Mouse (Mus musculus) midbrain, embryonic 10.5 days (tissue): Measurements from ENCODE around the gene Sumf1. TPM values are rescaled to one million over a fixed set of nuclear protein-coding genes. Genes with fewer than 3 reads are reported as not detected.

Experiments
- DNase-seq: peaks from one replicate; pipeline ENCODE4 v3.0.0-alpha.2; 2017; ENCODE audit warnings: low spot score
- H3K27ac ChIP-seq: fragments of 300-500 bp; sonication (generic); replicated peaks from 2 replicates; pipeline ENCODE4 v1.5.1; 2016; ENCODE audit warnings: mild to moderate bottlenecking
- H3K27me3 ChIP-seq: fragments of 300-500 bp; sonication (generic); 2 replicates; pipeline ENCODE4 v1.6.1; 2016; ENCODE audit warnings: low read depth, mild to moderate bottlenecking; ENCODE audit not compliant: poor library complexity, severe bottlenecking
- H3K36me3 ChIP-seq: fragments of 300-500 bp; sonication (generic); 2 replicates; pipeline ENCODE4 v1.6.1; 2016; ENCODE audit warnings: mild to moderate bottlenecking, moderate library complexity
- H3K4me1 ChIP-seq: fragments of 300-500 bp; sonication (generic); 2 replicates; pipeline ENCODE4 v1.6.1; 2016
- H3K4me3 ChIP-seq: fragments of 300-500 bp; sonication (generic); 2 replicates; pipeline ENCODE4 v1.5.1; 2016; ENCODE audit warnings: mild to moderate bottlenecking, moderate library complexity
- H3K9me3 ChIP-seq: fragments of 300-500 bp; sonication (generic); replicated peaks from 2 replicates; pipeline ENCODE4 v1.6.1; 2016; ENCODE audit warnings: mild to moderate bottlenecking
- WGBS: fragments of 180-500 bp; shearing (Covaris S2); methylation state at CpG from one replicate; pipeline ENCODE4 v1.1.7; 2016; 5-methylcytosine and 5-hydroxymethylcytosine counted together
- polyA plus RNA-seq: library from polyadenylated mRNA; unstranded; fragments of >200 nt; fragmentation: Nextera tagmentation; extraction: Ambion mirVana; gene quantifications from 2 replicates; pipeline ENCODE4 v1.2.1, GENCODE M21; 2016

Gene Sumf1
- polyA plus RNA-seq, 1 experiment from 2014 or later = 11.4 TPM

- H3K9me3 ChIP-seq = no peaks in the 10 kb centered on the region
- H3K4me1 ChIP-seq = 0 out of 2 replicates have a peak, but pooled peaks cover 5% of the 10 kb centered on the region
- peaks cover 8% of the 10 kb centered on the region; the same call in 1 of the 2 replicates for H3K36me3 ChIP-seq
- 66% methylated on average over 5 of the region's 5 CpGs for WGBS
- H3K27me3 ChIP-seq = no peaks in the 10 kb centered on the region
- H3K4me3 ChIP-seq = no peak overlapping the region
- no peak for DNase-seq
- no peak overlapping the region for H3K27ac ChIP-seq
Observed at GRCm38 (mm10) chr6:108222435-108222834, 37.1 kb upstream of the Sumf1 start.

- DNase-seq = no peak
- H3K36me3 ChIP-seq = peaks cover 8% of the 10 kb centered on the region; the same call in 1 of the 2 replicates
- H3K27me3 ChIP-seq = no peaks in the 10 kb centered on the region
- no peak overlapping the region for H3K4me3 ChIP-seq
- no peaks in the 10 kb centered on the region for H3K9me3 ChIP-seq
- no peak overlapping the region for H3K27ac ChIP-seq
- H3K4me1 ChIP-seq = peaks cover 26% of the 10 kb centered on the region
- WGBS = 83% methylated on average over 3 of the region's 3 CpGs
Observed at GRCm38 (mm10) chr6:108217987-108218386, 32.6 kb upstream of the Sumf1 start.

- Histone ChIP-seq H3K4me1 (peaks cover 30% of the 10 kb centered on the region), H3K36me3 (peaks cover 8% of the 10 kb centered on the region; the same call in 1 of the 2 replicates), H3K27me3 (peaks cover under 1% of the 10 kb centered on the region; the same call in 1 of the 2 replicates), H3K27ac (no peak overlapping the region), H3K9me3 (no peaks in the 10 kb centered on the region), H3K4me3 (no peak overlapping the region)
- no peak for DNase-seq
- 91% methylated on average over 8 of the region's 8 CpGs for WGBS
Observed at GRCm38 (mm10) chr6:108216832-108217231, 31.4 kb upstream of the Sumf1 start.

GRCm38 (mm10) chr6:108216091-108216490, 30.7 kb upstream of the Sumf1 start:
- Histone ChIP-seq H3K27me3 (peaks cover 8% of the 10 kb centered on the region; the same call in 1 of the 2 replicates), H3K9me3 (no peaks in the 10 kb centered on the region), H3K4me1 (peaks cover 37% of the 10 kb centered on the region), H3K36me3 (peaks cover 8% of the 10 kb centered on the region; the same call in 1 of the 2 replicates), H3K4me3 (no peak overlapping the region), H3K27ac (no peak overlapping the region)
- DNase-seq = no peak
- WGBS = 70% methylated on average over 5 of the region's 5 CpGs

- WGBS = 13% methylated on average over 10 of the region's 10 CpGs
- Histone ChIP-seq H3K4me3 (peak overlapping the region; percentile 73), H3K36me3 (peaks cover 6% of the 10 kb centered on the region; the same call in 1 of the 2 replicates)
Observed at GRCm38 (mm10) chr6:108214294-108214925, 29.0 kb upstream of the Sumf1 start.

GRCm38 (mm10) chr6:108213481-108214293, 28.3 kb upstream of the Sumf1 start:
- WGBS = under 1% methylated on average over 29 of the region's 29 CpGs

More at GRCm38 (mm10) chr6:108214294-108214925, 29.0 kb upstream of the Sumf1 start:
- no peaks in the 10 kb centered on the region for H3K9me3 ChIP-seq
- DNase-seq = no peak
- peaks cover 41% of the 10 kb centered on the region for H3K4me1 ChIP-seq
- no peak overlapping the region for H3K27ac ChIP-seq
- peaks cover 8% of the 10 kb centered on the region; the same call in 1 of the 2 replicates for H3K27me3 ChIP-seq

GRCm38 (mm10) chr6:108212881-108213295, 27.5 kb upstream of the Sumf1 start, which contains the start of gene Itpr1:
Gene Itpr1 (plus strand): TSS chr6:108213096.
- Histone ChIP-seq H3K4me1 (peaks cover 37% of the 10 kb centered on the region), H3K36me3 (peaks cover 1% of the 10 kb centered on the region; the same call in 1 of the 2 replicates), H3K4me3 (peak within 1 kb of the TSS; percentile 73), H3K27ac (peak within 1 kb of the TSS; percentile 83), H3K27me3 (peaks cover 8% of the 10 kb centered on the region; the same call in 1 of the 2 replicates), H3K9me3 (no peaks in the 10 kb centered on the region)
- under 1% methylated on average over 27 of the region's 27 CpGs for WGBS
- peak; percentile 97 for DNase-seq

More at GRCm38 (mm10) chr6:108213481-108214293, 28.3 kb upstream of the Sumf1 start:
- peaks cover 41% of the 10 kb centered on the region for H3K4me1 ChIP-seq
- H3K36me3 ChIP-seq = peaks cover 6% of the 10 kb centered on the region; the same call in 1 of the 2 replicates
- H3K9me3 ChIP-seq = no peaks in the 10 kb centered on the region
- peak overlapping the region; percentile 83 for H3K27ac ChIP-seq
- peak overlapping the region; percentile 73 for H3K4me3 ChIP-seq
- peak; percentile 33 for DNase-seq
- H3K27me3 ChIP-seq = peaks cover 8% of the 10 kb centered on the region; the same call in 1 of the 2 replicates

GRCm38 (mm10) chr6:108211896-108212880, 26.8 kb upstream of the Sumf1 start:
- peaks cover 8% of the 10 kb centered on the region; the same call in 1 of the 2 replicates for H3K27me3 ChIP-seq
- peak overlapping the region; percentile 83 for H3K27ac ChIP-seq
- no peaks in the 10 kb centered on the region; the same call in 1 of the 2 replicates for H3K36me3 ChIP-seq
- peaks cover 36% of the 10 kb centered on the region for H3K4me1 ChIP-seq
- WGBS = 8% methylated on average over 36 of the region's 36 CpGs
- H3K9me3 ChIP-seq = no peaks in the 10 kb centered on the region
- DNase-seq = peak; percentile 55
- H3K4me3 ChIP-seq = peak overlapping the region; percentile 73

GRCm38 (mm10) chr6:108206914-108207566, 21.7 kb upstream of the Sumf1 start:
- Histone ChIP-seq H3K36me3 (no peaks in the 10 kb centered on the region), H3K27me3 (peaks cover 8% of the 10 kb centered on the region; the same call in 1 of the 2 replicates), H3K27ac (no peak overlapping the region), H3K4me3 (no peak overlapping the region), H3K9me3 (no peaks in the 10 kb centered on the region), H3K4me1 (peaks cover 13% of the 10 kb centered on the region)
- no peak for DNase-seq
- 85% methylated on average over 5 of the region's 5 CpGs for WGBS

GRCm38 (mm10) chr6:108206145-108206544, 20.8 kb upstream of the Sumf1 start:
- peaks cover under 1% of the 10 kb centered on the region; the same call in 1 of the 2 replicates for H3K27me3 ChIP-seq
- H3K4me3 ChIP-seq = no peak overlapping the region
- 87% methylated on average over 4 of the region's 4 CpGs for WGBS
- no peaks in the 10 kb centered on the region for H3K9me3 ChIP-seq
- DNase-seq = no peak
- no peaks in the 10 kb centered on the region for H3K36me3 ChIP-seq
- 0 out of 2 replicates have a peak, but pooled peaks cover 4% of the 10 kb centered on the region for H3K4me1 ChIP-seq
- H3K27ac ChIP-seq = no peak overlapping the region

GRCm38 (mm10) chr6:108204322-108204721, 18.9 kb upstream of the Sumf1 start:
- Histone ChIP-seq H3K9me3 (no peaks in the 10 kb centered on the region), H3K27ac (no peak overlapping the region), H3K27me3 (no peaks in the 10 kb centered on the region), H3K36me3 (no peaks in the 10 kb centered on the region), H3K4me1 (no peaks in the 10 kb centered on the region), H3K4me3 (no peak overlapping the region)
- WGBS = 86% methylated on average over 2 of the region's 2 CpGs
- DNase-seq = no peak
